Mouse (Mus musculus) cerebellum, postnatal 14 days (tissue): ENCODE measurements at regions not wholly inside any gene's neighbourhood (a gene's known extent, or its start where the extent isn't known, plus 50 kb on each side); places are given as distances from the start of the nearest gene placed in this dataset.

Experiments used
- DNase-seq, 2 experiments: peaks; one replicate each; pipeline ENCODE4 v3.0.0; 2021; ENCODE audit warnings: mixed read lengths in 2 of 2

DNA sequence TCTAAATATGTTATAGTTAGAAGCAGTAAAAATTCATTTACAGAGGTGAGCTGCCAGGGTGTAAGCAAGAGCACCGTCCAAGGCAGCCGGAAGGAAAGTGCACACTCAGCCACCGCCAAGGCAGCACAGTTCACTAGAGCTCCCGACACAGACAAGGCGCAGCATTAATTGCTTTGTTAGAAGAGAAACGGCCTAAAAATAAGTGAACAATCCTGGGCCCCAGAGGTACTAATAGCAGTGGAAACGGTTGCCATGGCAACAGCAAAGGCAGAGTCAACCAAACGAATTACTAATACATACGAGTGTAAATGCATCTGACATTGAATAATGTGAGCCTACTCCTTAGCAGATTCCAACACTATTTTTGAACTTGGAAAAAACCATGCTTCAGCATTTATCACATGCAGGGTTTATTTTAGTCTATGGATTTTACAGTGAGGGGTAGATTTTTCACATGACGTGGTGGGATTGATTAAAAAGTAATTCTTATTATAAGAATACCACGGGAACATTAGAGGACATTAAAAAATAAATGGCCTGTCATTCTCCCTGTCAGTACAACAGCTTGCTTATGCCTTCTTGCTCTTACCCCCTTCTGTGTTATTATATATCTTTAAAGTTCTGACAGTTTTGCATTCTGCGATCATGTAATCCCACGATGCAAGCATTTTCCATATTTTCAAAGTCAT is 62.5 kb downstream of the Cavin4 start:
- DNase-seq, result peak; percentile 7 to 21

DNA sequence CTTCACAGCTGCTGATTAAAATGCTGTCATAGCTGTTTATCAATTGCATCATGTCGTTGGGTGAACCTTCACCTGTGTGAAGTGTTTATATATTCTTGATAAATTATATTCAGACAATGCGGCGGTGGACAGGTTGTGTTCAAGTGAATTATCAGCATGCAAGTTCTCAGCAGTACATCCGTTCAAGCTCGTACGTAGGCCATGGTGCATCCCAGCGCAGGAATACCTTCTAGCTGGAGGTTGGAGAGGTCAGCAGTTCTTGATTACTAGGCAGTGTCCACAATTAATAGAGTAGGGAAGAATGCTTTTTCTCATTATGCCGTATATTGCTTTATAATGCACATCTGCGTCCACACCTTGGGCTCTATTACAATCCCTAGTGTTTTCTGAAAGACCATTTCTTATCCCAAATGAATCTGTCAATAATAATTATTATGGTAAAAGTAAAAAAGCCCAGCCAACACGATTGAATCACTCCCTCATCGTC is 63.1 kb downstream of the Cavin4 start:
- no peak for DNase-seq

GRCm38 (mm10) chr4:48734854-48735564 is 71.7 kb downstream of the Cavin4 start:
- peak; percentile 38 to 42 for DNase-seq

DNA sequence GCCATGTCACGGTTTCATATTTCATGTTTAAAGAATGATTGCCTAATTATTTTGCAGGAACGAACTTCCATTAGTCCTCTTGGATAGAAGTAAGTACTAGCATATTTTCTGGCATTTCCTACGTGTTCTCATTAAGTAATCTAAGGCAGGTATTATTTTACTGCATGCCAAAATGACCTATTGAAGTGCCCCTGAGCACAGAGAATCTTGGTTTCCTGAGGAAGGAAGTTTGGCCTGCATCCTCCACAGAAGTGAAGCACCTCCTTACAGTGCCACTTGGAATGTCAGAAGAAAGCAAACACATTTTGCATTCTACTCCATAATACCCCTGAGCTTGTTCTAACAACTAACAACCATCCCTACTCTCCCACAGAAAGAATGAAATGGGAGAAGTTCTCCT is 82.9 kb downstream of the Cavin4 start:
- no peak for DNase-seq

DNA sequence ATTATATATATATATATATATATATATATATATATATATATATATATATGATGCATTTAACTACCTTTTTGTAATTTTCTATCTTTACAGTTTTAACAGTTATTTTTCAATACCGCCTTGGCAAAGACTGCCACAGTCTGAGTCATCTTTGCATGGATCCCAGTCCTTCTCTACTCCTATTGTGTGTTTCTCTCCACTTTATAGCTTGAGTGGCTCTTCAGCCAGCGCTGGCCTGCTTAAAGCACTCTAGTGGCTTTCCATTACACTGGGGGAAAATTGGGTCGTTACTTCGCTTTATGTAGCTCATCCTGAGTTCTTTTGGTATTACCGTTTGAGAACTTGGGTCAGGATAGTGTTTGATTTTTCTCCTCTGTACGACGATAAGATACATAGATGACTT is 86.3 kb downstream of the Cavin4 start:
- DNase-seq, result no peak

GRCm38 (mm10) chr4:48750087-48750486 is 86.8 kb downstream of the Cavin4 start:
- DNase-seq, result no peak

DNA sequence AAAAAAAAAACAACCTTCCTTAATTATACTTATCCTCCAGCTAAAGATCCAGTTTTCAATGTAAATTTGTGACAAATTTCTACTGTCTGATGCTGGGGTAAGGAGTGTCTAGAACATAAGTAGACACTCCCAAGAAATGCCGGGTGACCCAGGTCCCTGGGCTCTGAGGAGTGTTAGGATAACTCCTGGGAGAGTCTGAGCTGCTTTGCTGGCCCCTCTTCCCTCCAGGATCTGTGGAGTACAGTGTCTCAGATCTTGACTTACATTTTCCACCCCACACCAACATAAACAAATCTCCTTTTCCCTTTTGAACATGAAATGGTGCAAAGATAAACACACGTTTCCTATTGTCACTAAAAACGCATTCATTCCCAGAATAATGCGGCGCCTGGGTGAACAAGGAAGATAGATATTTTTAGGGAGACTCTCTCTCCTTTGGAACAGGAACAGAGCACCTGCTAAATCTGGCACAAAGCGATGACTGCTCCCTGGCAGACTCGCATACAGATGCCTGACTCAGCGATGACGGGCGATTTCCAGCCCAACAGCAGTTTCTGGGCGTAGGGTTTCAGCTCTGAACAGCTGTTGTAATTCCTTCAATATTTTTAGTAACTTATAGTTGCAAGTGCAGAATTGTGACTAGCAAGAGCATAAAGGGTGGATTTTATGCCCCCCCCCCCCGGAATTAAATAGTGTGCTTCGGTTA is 91.3 kb downstream of the Cavin4 start:
- peak; percentile 70 to 78 for DNase-seq

- no peak for DNase-seq
Observed at GRCm38 (mm10) chr4:48760625-48761024, 97.3 kb downstream of the Cavin4 start.

- no peak for DNase-seq
Observed at GRCm38 (mm10) chr4:48766458-48766857, 103.1 kb downstream of the Cavin4 start.

- DNase-seq, result no peak
Observed at GRCm38 (mm10) chr4:48770403-48770953, 107.2 kb downstream of the Cavin4 start.

- peak; percentile 66 to 70 for DNase-seq
Observed at GRCm38 (mm10) chr4:48770954-48771665, 107.8 kb downstream of the Cavin4 start.

- DNase-seq, result no peak
Observed at GRCm38 (mm10) chr4:48771836-48772235, 108.5 kb downstream of the Cavin4 start.

- peak; percentile 91 to 95 for DNase-seq
Observed at GRCm38 (mm10) chr4:48779202-48779905, 116.0 kb downstream of the Cavin4 start.

GRCm38 (mm10) chr4:48779955-48780354 is 116.6 kb downstream of the Cavin4 start:
- no peak for DNase-seq

- no peak for DNase-seq
Observed at GRCm38 (mm10) chr4:48781099-48781498, 117.8 kb downstream of the Cavin4 start.

GRCm38 (mm10) chr4:48782686-48783085 is 119.4 kb downstream of the Cavin4 start:
- DNase-seq, result no peak

DNA sequence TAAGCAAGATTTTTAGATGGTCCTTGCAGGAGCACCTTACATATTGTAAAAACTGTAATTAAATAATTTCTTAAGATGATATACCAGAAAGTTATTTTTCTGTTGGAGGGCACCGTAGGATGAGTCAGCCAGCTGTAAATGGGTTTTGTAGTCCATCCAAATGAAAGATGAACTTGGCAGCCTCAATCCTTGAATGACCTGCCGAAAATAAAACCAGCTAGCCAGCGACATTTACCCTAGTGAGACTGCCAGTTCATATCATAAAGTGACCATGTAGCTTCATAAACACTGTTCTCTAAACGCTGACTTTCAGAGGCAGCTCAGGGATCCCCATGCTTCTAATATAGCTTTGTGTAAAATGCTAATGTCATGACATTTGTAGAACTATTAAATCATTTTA is 127.8 kb downstream of the Cavin4 start:
- DNase-seq, result no peak

DNA sequence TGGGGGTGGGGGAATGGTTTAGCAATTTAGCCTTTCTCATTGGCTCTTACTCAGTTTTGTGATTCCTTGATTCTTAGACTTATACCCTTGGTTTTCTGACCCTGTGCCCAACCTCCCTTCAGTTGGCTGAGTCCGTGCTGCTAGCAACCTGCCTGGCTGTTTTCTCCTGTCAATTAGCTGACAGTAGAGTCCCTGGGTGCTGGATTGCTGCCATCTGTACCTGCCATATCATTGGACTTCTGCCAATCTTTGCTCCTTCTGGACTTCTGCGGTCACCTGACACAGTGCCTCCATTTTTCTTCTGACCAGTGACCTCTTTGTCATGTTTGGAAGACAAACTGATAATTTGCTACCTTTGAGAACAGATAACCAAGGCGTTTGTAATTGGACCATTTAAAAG is 140.5 kb downstream of the Cavin4 start:
- DNase-seq, result peak; percentile 92 to 96

DNA sequence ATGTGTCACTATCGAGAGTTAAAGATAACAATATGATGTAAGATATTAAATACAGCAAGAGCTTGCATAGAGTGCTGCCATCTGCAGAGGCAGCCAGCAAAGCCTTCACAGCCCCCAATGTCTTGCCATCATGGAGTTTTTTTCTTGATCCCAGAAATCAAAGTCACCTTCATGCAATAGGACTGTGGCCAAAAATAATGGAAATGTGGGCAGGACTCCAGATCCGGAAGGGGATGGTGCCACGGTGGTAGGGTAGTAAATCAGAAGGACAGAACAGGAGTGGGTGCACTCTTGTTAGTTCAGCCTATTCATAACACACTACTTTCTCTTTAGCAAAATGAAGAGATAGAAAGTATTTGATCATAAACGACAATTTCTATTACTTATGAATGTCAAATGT is 145.3 kb downstream of the Cavin4 start:
- no peak for DNase-seq

GRCm38 (mm10) chr4:48833718-48834117 is 170.4 kb downstream of the Cavin4 start:
- no peak for DNase-seq

- DNase-seq, result peak; percentile 75 to 82
Observed at GRCm38 (mm10) chr4:48842777-48843214, 179.5 kb downstream of the Cavin4 start.

GRCm38 (mm10) chr4:48871105-48871504 is 188.0 kb upstream of the Plppr1 start:
- peak; percentile 36 to 70 for DNase-seq
